Mouse (Mus musculus): ENCODE results near the gene Thap7.

- no peak for TF ChIP-seq CTCF (conservative IDR thresholded peaks at IDR 0.05; ENCODE audit: low read length)
- TF ChIP-seq POU5F1 (IDR thresholded peaks at IDR 0.05; ENCODE audit: borderline replicate concordance, low read length), result no peak
These were observed 21.9 kb upstream of the Thap7 start for GRCm38 (mm10) chr16:17552837-17553236.
